Comparison of ENCODE assay signal across 10 mouse cellular contexts in the genomic region with DNA sequence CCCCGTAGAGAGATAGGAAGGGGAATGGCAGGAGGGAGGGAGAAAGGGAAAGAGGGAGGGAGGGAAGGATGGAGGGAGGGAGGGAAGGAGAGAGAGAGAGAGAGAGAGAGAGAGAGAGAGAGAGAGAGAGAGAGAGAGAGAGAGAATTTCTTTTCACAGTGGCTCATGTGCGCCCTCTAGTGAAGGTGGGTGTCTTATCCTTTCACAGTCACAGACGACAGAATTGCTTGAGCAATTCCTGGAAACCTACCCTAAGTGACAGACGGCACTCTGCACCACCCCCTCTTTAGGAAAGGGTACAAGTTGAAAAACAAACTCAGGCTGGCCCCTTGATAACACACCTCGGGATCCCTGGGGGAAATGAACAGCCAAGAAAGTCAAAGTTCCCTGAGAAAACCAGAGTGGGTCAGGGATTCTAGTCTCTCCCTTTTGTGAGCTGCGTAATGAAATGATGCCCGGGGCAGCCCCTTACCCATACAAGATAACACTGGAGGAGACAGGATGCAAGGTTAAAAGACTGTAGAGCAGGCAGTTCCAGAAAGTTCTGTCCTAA. TPM values are rescaled to one million over a fixed set of nuclear protein-coding genes. Genes with fewer than 3 reads are reported as not detected.
DNase-seq lines count a peak whose midpoint lies in the region; ATAC-seq lines count a peak whose summit lies in the region.
"Had no signal": no experiment of that assay in that cellular context is flagged by ENCODE, and none has a peak within 500 bp of the region (broad histone marks: within the 10 kb centered on the region; RNA-seq: fewer than 3 reads in every experiment).

No protein-coding gene starts in this region.

- no peak overlapping the region for H3K4me2 ChIP-seq in kidney, embryonic 16.5 days (replicated peaks; ENCODE audit: low read depth, low read length)
- H3K4me2 ChIP-seq in midbrain, embryonic 16.5 days (ENCODE audit: low read length), result no peak overlapping the region
- H3K4me2 ChIP-seq: embryonic facial prominence, embryonic 13.5 days; lung, embryonic 15.5 days had no signal

- no peak overlapping the region for H3K27ac ChIP-seq in kidney, embryonic 16.5 days (ENCODE audit: low read length)
- no peak overlapping the region for H3K27ac ChIP-seq in midbrain, embryonic 16.5 days (ENCODE audit: low read length)
- H3K27ac ChIP-seq: embryonic facial prominence, embryonic 13.5 days; lung, embryonic 15.5 days had no signal

- DNase-seq in kidney, adult 11 months, result peak; percentile 38
- DNase-seq in NIH3T3 (ENCODE audit: low read depth), result peak; percentile 88
- peak; percentile 81 for DNase-seq in cerebellum, adult 8-10 months
- peak; percentile 71 for DNase-seq in gastrocnemius, postnatal 14 days
- DNase-seq in layer of hippocampus, postnatal 14 days (ENCODE audit: low spot score in 2 of 2), result peak; percentile 70 to 76
- peak; percentile 63 for DNase-seq in telencephalon, adult 2 months (ENCODE audit: low read depth, low spot score)

- H3K4me1 ChIP-seq in kidney, embryonic 16.5 days (ENCODE audit: insufficient read depth, low read length), result no peaks in the 10 kb centered on the region
- H3K4me1 ChIP-seq in midbrain, embryonic 16.5 days (ENCODE audit: control insufficient read depth, insufficient read depth, low read length), result no peaks in the 10 kb centered on the region
- H3K4me1 ChIP-seq: embryonic facial prominence, embryonic 13.5 days had no signal

- no peaks in the 10 kb centered on the region for H3K27me3 ChIP-seq in kidney, embryonic 16.5 days (ENCODE audit: insufficient read depth, low read length)
- no peaks in the 10 kb centered on the region for H3K27me3 ChIP-seq in midbrain, embryonic 16.5 days (ENCODE audit: control insufficient read depth, insufficient read depth, low read depth, low read length)
- H3K27me3 ChIP-seq: embryonic facial prominence, embryonic 13.5 days; lung, embryonic 15.5 days had no signal

- WGBS in kidney, embryonic 16.5 days, result 26% methylated on average over 7 of the region's 7 CpGs
- WGBS in midbrain, embryonic 16.5 days, result 35% methylated on average over 7 of the region's 7 CpGs

- no peaks in the 10 kb centered on the region for H3K36me3 ChIP-seq in kidney, embryonic 16.5 days (ENCODE audit: insufficient read depth, low read length)
- no peaks in the 10 kb centered on the region for H3K36me3 ChIP-seq in midbrain, embryonic 16.5 days (ENCODE audit: control insufficient read depth, insufficient read depth, low read length)
- H3K36me3 ChIP-seq: embryonic facial prominence, embryonic 13.5 days; lung, embryonic 15.5 days had no signal

- no peaks in the 10 kb centered on the region for H3K9me3 ChIP-seq in kidney, embryonic 16.5 days (ENCODE audit: low read length)
- peaks cover 2% of the 10 kb centered on the region; the same call in 1 of the 2 replicates for H3K9me3 ChIP-seq in midbrain, embryonic 16.5 days (replicated peaks; ENCODE audit: control insufficient read depth, low read length, poor library complexity, severe bottlenecking)
- H3K9me3 ChIP-seq: embryonic facial prominence, embryonic 13.5 days; lung, embryonic 15.5 days had no signal

- ATAC-seq in kidney, embryonic 16.5 days (ENCODE audit: low FRiP score, low TSS enrichment), result no peak
- peak; percentile 39; the same call in 1 of the 2 replicates for ATAC-seq in midbrain, embryonic 16.5 days

- intact Hi-C loops in gastrocnemius, postnatal 14 days (cut with DNase I; ENCODE audit: low total_unique reads), result loop anchor here (5.0 to 10.0 kb wide), 2 partner anchors 164 to 261 kb away; no protein-coding TSS in a partner anchor

- H3K9ac ChIP-seq in kidney, embryonic 16.5 days (replicated peaks; ENCODE audit: low read length), result no peak overlapping the region
- H3K9ac ChIP-seq in midbrain, embryonic 16.5 days (ENCODE audit: low read depth, low read length), result no peak overlapping the region
- H3K9ac ChIP-seq: embryonic facial prominence, embryonic 13.5 days; lung, embryonic 15.5 days had no signal

- no peak overlapping the region for H3K4me3 ChIP-seq in kidney, embryonic 16.5 days (ENCODE audit: low read length)
- H3K4me3 ChIP-seq in midbrain, embryonic 16.5 days (ENCODE audit: low read depth, low read length), result no peak overlapping the region
- H3K4me3 ChIP-seq: embryonic facial prominence, embryonic 13.5 days; lung, embryonic 15.5 days had no signal

RNA-seq across cellular contexts. Expression of a gene that starts 11.1 kb away (rescaled TPM):
- 39.3 and 43.2 TPM in 2 replicates for polyA plus RNA-seq in kidney, embryonic 16.5 days (2015; fragmentation: Nextera tagmentation; extraction: Ambion mirVana)
- total RNA-seq in gastrocnemius, postnatal 14 days (2021), result 10 to 100 TPM; 50.6 to 57.8 TPM
- 10 to 100 TPM; 68.1 to 78.3 TPM for total RNA-seq in layer of hippocampus, postnatal 14 days (2021)
- 64.1 and 66.2 TPM in 2 replicates for polyA plus RNA-seq in midbrain, embryonic 16.5 days (2015; fragmentation: Nextera tagmentation; extraction: Ambion mirVana)

RNA-seq across cellular contexts. Expression of a gene that starts 34.7 kb away (rescaled TPM):
- polyA plus RNA-seq in kidney, embryonic 16.5 days (2015; fragmentation: Nextera tagmentation; extraction: Ambion mirVana), result 13.1 and 14.3 TPM in 2 replicates
- 1 to 10 TPM; 8.1 to 8.6 TPM for total RNA-seq in gastrocnemius, postnatal 14 days (2021)
- 10 to 100 TPM; 21.0 to 21.7 TPM for total RNA-seq in layer of hippocampus, postnatal 14 days (2021)
- polyA plus RNA-seq in midbrain, embryonic 16.5 days (2015; fragmentation: Nextera tagmentation; extraction: Ambion mirVana), result 12.6 and 13.1 TPM in 2 replicates

Comparison
In these comparisons a context has a peak if more than half of its experiments do, and no peak if none do; other contexts are left out.
1. DNase-seq: peak in every context shown above with its lines; median percentile 88 in NIH3T3; 81 in cerebellum, adult 8-10 months; 73 in layer of hippocampus, postnatal 14 days; 71 in gastrocnemius, postnatal 14 days; 63 in telencephalon, adult 2 months; 38 in kidney, adult 11 months.